Mouse (Mus musculus) Patski (cell line): ENCODE data around the gene Cpm. TPM values are rescaled to one million over a fixed set of nuclear protein-coding genes. Genes with fewer than 3 reads are reported as not detected.

ENCODE experiments used
- ATAC-seq: fragments of 100-300 bp; one replicate; pipeline ENCODE4 v1.8.0; 2021
- CTCF ChIA-PET: fragments of 350-600 bp; sonication (Branson Sonifier 250); formaldehyde crosslinking; loops from one replicate; lab custom pipeline; 2022; ENCODE audit warnings: inconsistent platforms; lab: Charles Lee
- POLR2A ChIA-PET: fragments of 350-600 bp; sonication (Branson Sonifier 250); formaldehyde crosslinking; loops from one replicate; lab custom pipeline; 2022; ENCODE audit warnings: antibody characterized with exemption, inconsistent platforms; lab: Charles Lee
- DNase-seq: peaks from one replicate; pipeline ENCODE4 v3.0.0-alpha.2; 2011; ENCODE audit warnings: low read depth, low spot score
- H3K27me3 ChIP-seq: fragments of 371-371 bp; one replicate; pipeline ENCODE4 v1.5.1; 2021
- CTCF ChIP-seq: fragments of 100-300 bp; IDR thresholded peaks from one replicate; pipeline ENCODE4 v1.5.1; 2021
- in situ Hi-C: fragments of 300-500 bp; cut with MboI; formaldehyde crosslinking; loops from 3 replicates; pipeline ENCODE4 v1.11.1; 2018; ENCODE audit warnings: low pct_unique_long_range_greater_than_20kb, mixed read lengths
- polyA plus RNA-seq: library from polyadenylated mRNA; unstranded; gene quantifications from one replicate; pipeline ENCODE4 v1.2.3, GENCODE M21; 2021

The Cpm gene
- polyA plus RNA-seq, 1 experiment from 2014 or later = 1.4 TPM

DNA sequence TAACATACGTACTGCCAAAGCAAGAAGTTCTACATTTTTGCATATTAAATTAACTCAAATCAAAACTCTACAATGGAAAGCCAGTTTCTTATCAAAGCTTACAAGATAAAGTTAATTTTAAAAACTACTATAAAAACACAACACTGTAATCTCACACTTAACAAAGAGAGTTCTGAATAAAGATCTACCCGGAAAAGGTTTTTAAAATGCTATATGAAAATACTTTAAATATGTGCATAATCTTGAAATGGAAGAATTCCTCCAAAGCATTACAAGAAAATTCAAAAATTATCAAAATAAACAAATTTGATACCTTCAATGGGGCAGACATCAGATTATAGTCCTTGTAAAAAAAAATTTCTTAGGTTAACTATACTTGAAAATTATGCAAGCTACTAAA is 79.1 kb downstream of the Cpm start:
- ATAC-seq = no peak
- no peak for TF ChIP-seq CTCF
- ChIA-PET CTCF (no interaction called here), POLR2A (no interaction called here)
- DNase-seq = no peak
- H3K27me3 ChIP-seq = no peaks in the 10 kb centered on the region
- in situ Hi-C loops = no loop called here

DNA sequence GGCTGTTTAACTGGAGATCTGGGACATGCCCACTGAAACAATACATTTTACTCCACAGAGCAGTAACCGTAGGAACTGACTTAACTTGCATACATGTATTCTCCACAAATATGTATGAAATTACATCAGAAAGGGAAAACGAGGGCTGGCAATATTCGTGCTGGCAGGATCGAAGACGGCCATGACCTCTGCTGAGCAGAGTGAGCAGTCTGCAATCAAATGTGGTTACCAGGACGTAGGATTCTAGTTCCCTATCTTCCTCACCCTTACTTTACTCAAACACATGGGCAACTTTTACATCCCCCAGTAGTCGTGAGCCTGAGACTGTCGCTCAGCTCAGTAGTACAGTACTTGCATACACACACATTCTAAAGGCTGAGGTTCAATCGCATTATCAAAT is 79.6 kb downstream of the Cpm start:
- ChIA-PET POLR2A (no interaction called here), CTCF (interaction anchor here (1.1 to 1.6 kb wide), 3 partner anchors 10 to 29 kb away, joined by 3 to 6 read pairs (median 3); no protein-coding TSS in a partner anchor)
- H3K27me3 ChIP-seq = no peaks in the 10 kb centered on the region
- in situ Hi-C loops = no loop called here
- ATAC-seq (no peak), DNase-seq (no peak)
- no peak for TF ChIP-seq CTCF

DNA sequence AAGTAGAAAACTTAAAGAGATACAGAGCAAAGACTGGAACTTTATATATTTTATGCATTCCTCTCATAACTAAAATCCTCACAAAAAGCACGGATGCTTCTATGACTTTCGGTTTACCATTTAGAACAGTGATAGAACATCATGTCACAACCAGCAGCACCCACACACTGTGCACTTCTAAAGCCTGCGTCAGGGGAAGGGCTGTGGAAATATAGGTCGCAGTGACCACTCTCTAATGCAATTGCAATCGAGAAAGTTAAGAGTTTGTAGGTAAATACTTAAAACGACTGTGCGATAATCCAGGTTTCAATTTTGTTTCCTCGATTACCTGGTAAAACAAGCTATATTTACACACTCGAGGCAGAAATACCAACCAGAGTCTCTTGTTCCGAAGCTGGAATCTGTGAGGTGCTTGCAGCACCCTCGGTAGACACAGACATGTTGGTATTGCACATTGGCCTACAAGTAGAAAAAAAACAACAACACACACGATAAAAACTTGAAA is 80.1 kb downstream of the Cpm start:
- DNase-seq (no peak), ATAC-seq (no peak)
- ChIA-PET POLR2A (interaction anchor here (1.1 to 2.1 kb wide), 2 partner anchors 8 to 9 kb away, joined by 4 to 8 read pairs; no protein-coding TSS in a partner anchor), CTCF (interaction anchor here (1.0 to 1.6 kb wide), 6 partner anchors 8 to 29 kb away, joined by 3 to 6 read pairs (median 4); no protein-coding TSS in a partner anchor)
- TF ChIP-seq CTCF = no peak
- in situ Hi-C loops = no loop called here
- H3K27me3 ChIP-seq = no peaks in the 10 kb centered on the region

DNA sequence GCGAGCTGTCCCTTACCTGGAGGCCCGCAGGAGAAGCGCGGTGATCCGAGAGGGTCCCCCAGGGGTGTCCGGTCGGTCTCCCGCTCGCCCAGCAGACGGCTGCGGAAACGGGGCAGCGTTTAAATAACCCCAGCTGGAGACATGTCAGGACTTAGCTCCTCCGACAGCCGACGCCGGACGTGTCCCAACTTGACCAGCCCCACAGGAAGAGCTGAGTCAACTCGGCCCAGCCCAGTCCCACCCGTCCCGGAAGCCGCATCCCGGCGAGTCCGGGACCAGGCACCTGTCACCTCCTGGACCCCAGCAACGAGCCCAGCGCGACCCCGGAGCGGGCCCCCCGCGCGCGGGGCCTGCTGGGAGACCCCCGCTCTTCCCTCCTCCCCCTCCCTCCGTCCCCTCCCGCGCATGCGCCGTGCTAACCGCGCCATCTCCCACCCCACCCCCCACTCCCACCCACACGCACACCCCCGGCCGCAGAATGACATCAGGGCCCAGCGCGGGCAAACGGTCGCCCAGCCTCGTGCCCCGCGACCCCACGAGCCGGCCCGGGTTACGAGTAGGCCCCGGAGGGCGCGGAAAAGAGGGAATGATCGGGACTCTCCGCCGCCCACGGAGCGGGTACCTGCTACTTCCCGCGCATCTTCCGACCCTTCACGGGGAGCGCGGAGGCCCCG is 80.8 kb downstream of the Cpm start:
- CTCF ChIA-PET = interaction anchor here (1.0 to 1.6 kb wide), 7 partner anchors 9 to 34 kb away, joined by 3 to 6 read pairs (median 3); no protein-coding TSS in a partner anchor
- DNase-seq (no peak), ATAC-seq (peak; percentile 81)
- TF ChIP-seq CTCF = no peak
- POLR2A ChIA-PET = interaction anchor here (1.1 to 2.1 kb wide), 2 partner anchors 9 kb away, joined by 4 to 8 read pairs; no protein-coding TSS in a partner anchor
- in situ Hi-C loops = no loop called here
- H3K27me3 ChIP-seq = no peaks in the 10 kb centered on the region

DNA sequence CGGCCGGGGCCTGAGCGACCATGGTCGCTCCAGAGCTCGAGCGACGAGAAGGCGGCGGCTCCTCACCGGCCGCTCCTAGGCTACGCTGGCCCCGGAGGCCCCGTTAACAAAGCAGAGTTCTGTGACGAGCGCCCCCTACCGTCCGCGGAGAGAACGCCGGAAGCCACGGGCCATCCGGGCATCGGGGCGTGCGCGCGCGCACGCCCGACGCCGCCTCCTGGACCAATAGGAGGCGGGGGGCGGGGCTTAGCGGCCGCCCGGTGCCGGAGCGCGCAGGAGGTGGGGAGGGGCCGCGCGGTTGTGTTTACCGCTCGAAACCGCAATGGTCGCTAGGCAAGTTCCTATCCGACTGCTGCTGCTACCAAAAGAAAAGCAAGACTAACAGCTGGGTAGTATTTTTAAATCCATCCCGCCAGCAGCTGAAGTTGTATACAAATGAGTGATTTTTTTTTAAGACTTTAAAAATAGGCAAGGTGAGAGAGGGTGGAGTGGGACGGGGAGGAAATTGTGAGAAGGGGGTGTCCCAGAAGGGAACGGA is 81.4 kb downstream of the Cpm start, which contains the start of gene Mdm2:
Gene Mdm2, minus strand, starts transcription at position 155 of the 538 bp plus-strand sequence.
- ATAC-seq = peak; percentile 90
- peak; percentile 78 for DNase-seq
- CTCF ChIA-PET = interaction anchor here (1.2 to 1.6 kb wide), 2 partner anchors 11 to 33 kb away, joined by 3 to 6 read pairs; no protein-coding TSS in a partner anchor

DNA sequence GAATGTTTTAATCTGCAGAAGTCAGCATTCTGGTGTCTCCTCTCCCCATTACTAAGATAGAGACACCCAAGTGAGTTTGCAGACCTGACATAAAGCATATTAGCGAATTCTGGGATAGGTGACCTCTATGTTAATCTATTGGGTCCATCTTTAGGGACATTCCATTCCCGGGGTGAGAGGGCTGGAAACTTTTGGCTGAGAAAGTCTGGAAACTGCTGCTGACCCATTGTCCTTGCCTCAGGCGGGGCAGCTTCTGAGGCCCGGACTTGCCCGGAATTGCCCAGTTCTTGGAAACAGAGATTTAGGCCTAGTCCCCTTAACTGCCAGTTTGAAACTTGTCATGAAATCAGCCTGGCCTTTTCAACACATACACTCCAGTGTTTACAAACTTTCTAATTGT is 82.1 kb downstream of the Cpm start:
- H3K27me3 ChIP-seq = no peaks in the 10 kb centered on the region
- in situ Hi-C loops = no loop called here
- no peak for TF ChIP-seq CTCF
- DNase-seq = no peak
- ChIA-PET CTCF (interaction anchor here (1.2 kb wide), 1 partner anchor 32 kb away, joined by 3 read pairs; no protein-coding TSS in a partner anchor), POLR2A (interaction anchor here (0.6 to 2.1 kb wide), 2 partner anchors 10 to 190 kb away, joined by 5 to 8 read pairs; no protein-coding TSS in a partner anchor)
- no peak for ATAC-seq

More for the DNA sequence above, 81.4 kb downstream of the Cpm start, which contains the start of gene Mdm2:
- in situ Hi-C loops = no loop called here
- peak; percentile 100 for TF ChIP-seq CTCF
- POLR2A ChIA-PET = interaction anchor here (0.6 to 2.1 kb wide), 3 partner anchors 8 to 190 kb away, joined by 4 to 8 read pairs (median 5); no protein-coding TSS in a partner anchor
- H3K27me3 ChIP-seq = no peaks in the 10 kb centered on the region

DNA sequence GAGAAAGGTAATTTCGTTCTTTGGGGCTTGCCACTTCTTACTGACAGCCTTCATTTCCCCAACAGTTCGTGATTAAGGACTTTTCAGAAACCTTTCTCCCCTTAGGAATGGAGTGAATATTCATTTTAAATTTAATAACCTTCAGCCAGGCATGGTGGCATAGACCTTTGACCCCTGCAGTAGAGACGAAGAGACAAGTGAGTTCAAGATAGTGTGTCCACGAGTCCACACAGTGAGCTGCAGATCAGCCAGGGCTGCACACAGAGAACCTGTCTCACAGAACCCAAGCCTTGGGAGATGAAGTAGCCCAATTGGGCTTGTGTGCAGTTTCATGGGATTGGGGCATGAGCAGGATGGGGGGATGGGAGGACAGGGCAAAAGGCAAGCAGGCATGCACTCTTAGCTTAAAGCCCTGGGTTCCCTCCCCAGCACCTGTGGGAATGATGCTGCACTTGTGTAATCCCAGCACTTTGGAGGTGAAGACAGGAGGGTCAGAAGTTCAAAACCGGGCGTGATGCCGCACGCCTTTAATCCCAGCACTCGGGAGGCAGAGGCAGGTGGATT is 83.0 kb downstream of the Cpm start:
- in situ Hi-C loops = no loop called here
- ChIA-PET CTCF (no interaction called here), POLR2A (interaction anchor here (0.6 kb wide), 1 partner anchor 27 kb away, joined by 3 read pairs; no protein-coding TSS in a partner anchor)
- H3K27me3 ChIP-seq = no peaks in the 10 kb centered on the region
- DNase-seq = no peak
- TF ChIP-seq CTCF = no peak
- no peak for ATAC-seq

DNA sequence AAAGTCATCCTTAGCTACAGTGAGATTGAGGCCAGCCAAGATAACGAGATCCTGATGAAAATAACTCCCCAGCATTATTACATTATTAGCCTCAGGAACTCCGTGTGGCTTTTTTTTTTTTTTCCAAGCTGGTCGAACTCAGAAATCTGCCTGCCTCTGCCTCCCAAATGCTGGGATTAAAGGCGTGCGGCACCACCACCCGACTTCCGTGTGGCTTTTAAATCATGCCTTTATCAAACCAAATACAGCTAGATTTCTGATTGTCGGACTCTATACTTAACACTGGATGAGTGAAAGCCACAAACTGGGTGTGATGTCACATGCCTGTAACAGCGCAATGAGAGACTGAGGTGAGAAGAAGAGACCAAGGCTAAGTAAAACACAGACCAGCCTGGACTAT is 83.6 kb downstream of the Cpm start:
- DNase-seq (no peak), ATAC-seq (no peak)
- H3K27me3 ChIP-seq = no peaks in the 10 kb centered on the region
- TF ChIP-seq CTCF = no peak
- POLR2A ChIA-PET = interaction anchor here (0.7 kb wide), 1 partner anchor 11 kb away, joined by 3 read pairs; no protein-coding TSS in a partner anchor
- in situ Hi-C loops = no loop called here
- CTCF ChIA-PET = no interaction called here

DNA sequence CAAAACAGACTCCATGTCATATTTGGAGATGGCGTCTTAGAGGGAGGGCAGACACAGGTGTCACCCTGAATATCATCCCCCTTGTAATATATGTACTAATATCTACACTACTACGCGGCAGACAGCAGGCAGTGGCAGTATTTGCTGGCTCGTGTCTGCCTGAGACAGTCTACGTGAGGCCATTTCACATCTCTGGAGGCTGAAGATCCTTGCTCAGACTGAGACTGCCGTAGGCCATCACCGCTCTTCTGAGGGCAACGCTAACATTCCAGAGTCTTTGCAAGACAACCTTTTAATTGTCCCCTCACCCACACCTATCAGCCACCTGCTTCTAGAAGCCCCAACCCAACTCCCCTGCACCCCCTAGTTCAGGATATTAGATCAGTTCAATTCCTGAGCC is 84.2 kb downstream of the Cpm start:
- ChIA-PET POLR2A (interaction anchor here (0.7 kb wide), 1 partner anchor 11 kb away, joined by 3 read pairs; no protein-coding TSS in a partner anchor), CTCF (no interaction called here)
- H3K27me3 ChIP-seq = no peaks in the 10 kb centered on the region
- no peak for DNase-seq
- TF ChIP-seq CTCF = no peak
- ATAC-seq = no peak
- in situ Hi-C loops = no loop called here

DNA sequence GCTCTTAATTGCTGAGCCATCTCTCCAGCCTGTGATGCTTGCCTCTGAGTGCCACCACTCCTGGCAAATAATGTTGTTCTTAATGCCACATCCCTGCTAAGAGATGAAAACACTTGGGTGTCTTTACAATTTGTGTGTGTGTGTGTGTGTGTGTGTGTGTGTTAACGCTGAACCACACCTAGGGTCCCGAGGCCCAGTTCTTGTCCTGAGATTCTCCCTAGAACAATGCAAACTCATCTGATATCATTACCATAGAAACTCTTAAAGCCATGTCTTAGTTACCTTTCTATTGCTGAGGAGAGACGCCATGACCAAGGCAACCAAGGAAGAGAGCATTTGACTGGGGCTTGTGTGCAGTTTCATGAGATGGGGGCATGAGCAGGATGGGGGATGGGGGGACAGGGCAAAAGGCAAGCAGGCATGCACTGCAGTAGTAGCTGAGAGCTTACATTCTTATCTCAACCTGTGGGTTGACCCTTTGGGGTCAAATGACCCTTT is 84.8 kb downstream of the Cpm start:
- no peaks in the 10 kb centered on the region for H3K27me3 ChIP-seq
- TF ChIP-seq CTCF = no peak
- in situ Hi-C loops = no loop called here
- no peak for DNase-seq
- CTCF ChIA-PET = no interaction called here
- POLR2A ChIA-PET = no interaction called here
- ATAC-seq = no peak
